Mouse (Mus musculus) forelimb bud, embryonic 11.5 days (tissue): ENCODE data around the gene Mbnl1.

Experiments
- DNase-seq: peaks from one replicate; pipeline ENCODE4 v3.0.0-alpha.2; 2012; ENCODE audit warnings: low read depth, low spot score

Mbnl1 gene

GRCm38 (mm10) chr3:60568171-60568684 is 95.6 kb downstream of the Mbnl1 start:
- DNase-seq = no peak

GRCm38 (mm10) chr3:60568801-60569568 is 96.4 kb downstream of the Mbnl1 start:
- DNase-seq = no peak

GRCm38 (mm10) chr3:60569781-60570180 is 97.2 kb downstream of the Mbnl1 start:
- DNase-seq = no peak

- no peak for DNase-seq
Observed at GRCm38 (mm10) chr3:60570491-60571022, 97.9 kb downstream of the Mbnl1 start.

- DNase-seq = no peak
Observed at GRCm38 (mm10) chr3:60571493-60571892, 98.9 kb downstream of the Mbnl1 start.

- DNase-seq = no peak
Observed at GRCm38 (mm10) chr3:60574199-60574598, 101.6 kb downstream of the Mbnl1 start.

GRCm38 (mm10) chr3:60574849-60575524 is 102.4 kb downstream of the Mbnl1 start:
- DNase-seq = no peak

GRCm38 (mm10) chr3:60575945-60576344 is 103.3 kb downstream of the Mbnl1 start:
- no peak for DNase-seq

- DNase-seq = no peak
Observed at GRCm38 (mm10) chr3:60576366-60577046, 103.9 kb downstream of the Mbnl1 start.

GRCm38 (mm10) chr3:60579880-60580279 is 107.2 kb downstream of the Mbnl1 start:
- no peak for DNase-seq

GRCm38 (mm10) chr3:60580699-60581098 is 108.1 kb downstream of the Mbnl1 start:
- no peak for DNase-seq

GRCm38 (mm10) chr3:60582154-60582553 is 109.5 kb downstream of the Mbnl1 start:
- no peak for DNase-seq

- peak; percentile 73 for DNase-seq
Observed at GRCm38 (mm10) chr3:60582620-60583019, 110.0 kb downstream of the Mbnl1 start.

- no peak for DNase-seq
Observed at GRCm38 (mm10) chr3:60584704-60585103, 112.1 kb downstream of the Mbnl1 start.

- no peak for DNase-seq
Observed at GRCm38 (mm10) chr3:60586046-60586445, 113.4 kb downstream of the Mbnl1 start.

GRCm38 (mm10) chr3:60587149-60587548 is 114.5 kb downstream of the Mbnl1 start:
- DNase-seq = no peak

GRCm38 (mm10) chr3:60589361-60589760 is 116.7 kb downstream of the Mbnl1 start:
- peak; percentile 28 for DNase-seq

GRCm38 (mm10) chr3:60595606-60596005 is 123.0 kb downstream of the Mbnl1 start:
- DNase-seq = no peak

- no peak for DNase-seq
Observed at GRCm38 (mm10) chr3:60596985-60597384, 124.4 kb downstream of the Mbnl1 start.

- peak; percentile 65 for DNase-seq
Observed at GRCm38 (mm10) chr3:60601686-60602085, 129.1 kb downstream of the Mbnl1 start.

- no peak for DNase-seq
Observed at GRCm38 (mm10) chr3:60602923-60603549, 130.4 kb downstream of the Mbnl1 start.

- no peak for DNase-seq
Observed at GRCm38 (mm10) chr3:60603637-60604036, 131.0 kb downstream of the Mbnl1 start.
